Mouse (Mus musculus): ENCODE results near the gene Gm3526.
"Not testable (repeated sequence)": the region's sequence is repeated elsewhere in the genome, so short reads cannot be mapped to it uniquely, and the experiment has no call there.

Gm3526 gene

DNA sequence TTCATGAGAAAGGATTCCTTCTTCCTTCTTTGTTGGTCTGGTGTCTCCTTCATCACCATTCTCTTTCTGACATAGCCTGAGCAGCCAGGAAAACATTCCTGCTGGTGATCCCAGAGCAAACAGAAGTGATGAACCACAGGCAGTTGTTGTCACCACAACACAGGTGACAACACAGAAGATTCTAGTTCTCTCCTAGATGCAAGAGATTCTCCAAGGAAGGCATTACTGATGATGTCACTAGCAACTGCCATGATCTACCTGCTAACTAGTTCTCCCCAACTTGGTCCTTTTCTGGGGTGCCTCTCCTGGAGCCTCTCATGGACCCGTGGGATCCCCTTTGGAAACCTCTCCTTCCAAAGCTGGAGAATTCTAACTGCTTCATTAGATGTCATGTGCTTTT is at the start of gene Gm3526:
Gm3526 (minus strand) TSS at position 101 of the 400 bp plus-strand sequence.
- not testable (repeated sequence) for DNase-seq (ENCODE audit: low spot score)
